Mouse (Mus musculus) cortical plate, adult 2 months (tissue): ENCODE results near the gene Tbc1d25. TPM values are rescaled to one million over a fixed set of nuclear protein-coding genes. Genes with fewer than 3 reads are reported as not detected.

Experiments used
- H3K27ac ChIP-seq: fragments of 200-500 bp; 2 replicates; pipeline ENCODE4 v1.5.1; 2012; ENCODE audit warnings: low read length, control low read depth, inconsistent platforms; ENCODE audit not compliant: insufficient read depth
- H3K4me1 ChIP-seq: fragments of 200-500 bp; 2 replicates; pipeline ENCODE4 v1.6.1; 2011; ENCODE audit warnings: low read length; ENCODE audit not compliant: control insufficient read depth, insufficient read depth
- H3K4me3 ChIP-seq: fragments of 200-500 bp; 2 replicates; pipeline ENCODE4 v1.5.1; 2011; ENCODE audit warnings: mild to moderate bottlenecking, low read length, control low read depth; ENCODE audit not compliant: insufficient read depth
- CTCF ChIP-seq: fragments of 200-500 bp; IDR thresholded peaks from 2 replicates; pipeline ENCODE4 v1.5.1; 2011; ENCODE audit warnings: mild to moderate bottlenecking, control low read depth, low read length; ENCODE audit not compliant: insufficient read depth; ENCODE audit errors: extremely low read depth
- POLR2A ChIP-seq: fragments of 200-500 bp; IDR thresholded peaks from 2 replicates; pipeline ENCODE4 v1.6.1; 2011; ENCODE audit warnings: mild to moderate bottlenecking, low read length, control low read depth; ENCODE audit not compliant: insufficient read depth; ENCODE audit errors: extremely low read depth
- polyA plus RNA-seq: library from polyadenylated mRNA; depleted of rRNA; stranded (reverse); fragments of >200 nt; gene quantifications from 2 replicates; pipeline ENCODE4 v1.2.3, GENCODE M21; 2012

Tbc1d25 gene
- polyA plus RNA-seq, 1 experiment = 19.8 TPM

DNA sequence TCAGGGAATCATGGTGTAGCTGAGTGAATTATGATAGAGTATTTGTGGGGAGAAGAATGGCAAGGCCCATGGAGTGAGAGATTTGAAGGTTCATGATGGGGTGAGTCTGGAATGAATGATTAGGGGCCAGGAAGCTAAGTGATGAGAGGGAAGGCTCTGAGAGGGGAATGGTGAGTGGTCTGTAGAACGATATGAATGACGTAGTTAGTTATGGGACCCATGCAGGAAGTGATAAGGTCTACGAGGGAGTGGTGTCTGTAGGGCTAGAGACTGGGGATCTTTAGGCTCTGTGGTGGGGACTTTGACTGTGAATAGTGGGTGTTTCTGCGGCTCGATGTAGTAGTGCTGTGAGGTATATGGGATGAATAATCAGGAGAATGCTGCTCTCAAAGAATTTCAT, 3.7 kb upstream of the Tbc1d25 start:
- H3K4me3 ChIP-seq = no peak overlapping the region
- TF ChIP-seq CTCF (no peak), POLR2A (no peak)
- H3K27ac ChIP-seq = no peak overlapping the region
- H3K4me1 ChIP-seq = no peaks in the 10 kb centered on the region

GRCm38 (mm10) chrX:8178871-8179270, 2.9 kb upstream of the Tbc1d25 start:
- TF ChIP-seq CTCF (no peak), POLR2A (no peak)
- no peak overlapping the region for H3K27ac ChIP-seq
- H3K4me3 ChIP-seq = no peak overlapping the region
- H3K4me1 ChIP-seq = no peaks in the 10 kb centered on the region

- H3K4me3 ChIP-seq = peak overlapping the region; percentile 80
- no peak for TF ChIP-seq POLR2A
- TF ChIP-seq CTCF = no peak
Observed at GRCm38 (mm10) chrX:8175169-8175503, 845 bp downstream of the Tbc1d25 start.

GRCm38 (mm10) chrX:8167716-8168647, 8.0 kb downstream of the Tbc1d25 start:
- no peaks in the 10 kb centered on the region for H3K4me1 ChIP-seq
- no peak overlapping the region for H3K27ac ChIP-seq
- H3K4me3 ChIP-seq = no peak overlapping the region
- TF ChIP-seq POLR2A = no peak
- TF ChIP-seq CTCF = no peak

More at GRCm38 (mm10) chrX:8175169-8175503, 845 bp downstream of the Tbc1d25 start:
- Histone ChIP-seq H3K4me1 (no peaks in the 10 kb centered on the region), H3K27ac (no peak overlapping the region)

DNA sequence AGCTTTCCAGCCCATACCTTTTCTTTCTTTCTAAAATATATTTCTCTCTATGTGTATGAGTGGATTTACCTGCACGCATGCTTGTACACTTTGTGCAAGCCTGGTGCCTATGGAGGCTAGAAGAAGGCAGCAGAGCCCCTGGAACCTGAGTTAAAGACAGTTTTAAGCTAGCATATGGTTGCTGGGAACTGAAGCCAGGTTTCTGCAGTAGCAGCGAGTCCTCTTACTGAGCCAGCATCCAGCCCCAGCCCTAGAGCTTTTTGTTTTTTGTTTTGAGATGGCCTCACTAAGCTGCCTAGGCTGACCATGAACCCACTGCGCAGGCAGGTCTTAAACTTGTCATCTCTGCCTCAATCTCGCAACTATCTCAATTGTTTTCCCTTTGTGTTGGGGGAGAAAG, 11.5 kb downstream of the Tbc1d25 start:
- TF ChIP-seq CTCF (no peak), POLR2A (no peak)
- Histone ChIP-seq H3K27ac (no peak overlapping the region), H3K4me3 (no peak overlapping the region), H3K4me1 (no peaks in the 10 kb centered on the region)

DNA sequence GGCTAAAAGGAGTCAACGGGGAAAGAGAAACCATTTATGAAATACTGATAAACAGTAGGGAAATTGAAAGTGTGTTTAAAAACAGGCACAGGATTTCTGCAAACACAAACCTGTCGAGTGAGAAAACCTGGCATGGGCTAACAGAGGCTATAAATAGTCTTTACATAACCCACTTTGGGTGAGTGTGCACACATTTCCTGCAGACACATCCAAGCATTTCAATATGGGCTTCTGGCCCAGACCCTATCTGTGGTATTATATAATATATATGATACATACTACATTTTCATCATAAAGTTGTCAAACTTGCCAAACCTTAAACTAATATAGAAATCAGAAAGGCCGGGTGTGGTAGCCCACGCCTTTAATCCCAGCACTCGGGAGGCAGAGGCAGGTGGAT, 12.9 kb downstream of the Tbc1d25 start:
- Histone ChIP-seq H3K27ac (no peak overlapping the region), H3K4me1 (no peaks in the 10 kb centered on the region), H3K4me3 (no peak overlapping the region)
- no peak for TF ChIP-seq CTCF
- no peak for TF ChIP-seq POLR2A

- peak within 1 kb of the TSS; percentile 92 for H3K27ac ChIP-seq
Observed at GRCm38 (mm10) chrX:8145153-8145991, 30.6 kb downstream of the Tbc1d25 start, which contains the start of gene Rbm3. Gene Rbm3, minus strand, starts transcription at chrX:8145880.

DNA sequence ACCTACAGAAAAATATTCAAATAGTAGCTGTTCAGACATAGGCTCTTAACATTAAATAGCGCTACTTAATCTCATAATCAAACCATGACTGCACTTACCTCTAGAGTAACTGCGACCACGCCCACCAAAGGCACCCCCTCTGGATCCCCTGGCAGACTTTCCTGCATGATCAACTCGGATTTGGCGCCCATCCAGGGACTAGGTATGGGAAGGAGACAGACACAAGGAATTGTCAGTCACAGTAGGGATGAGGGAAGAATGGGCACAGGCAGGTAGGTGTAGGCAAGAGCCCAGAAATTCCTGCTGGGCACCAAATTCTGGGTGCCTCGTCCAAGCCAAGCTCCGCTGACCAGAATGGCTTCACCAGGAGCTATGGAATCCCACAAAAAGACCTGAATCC, 32.2 kb downstream of the Tbc1d25 start:
- H3K27ac ChIP-seq = no peak overlapping the region
- TF ChIP-seq CTCF = no peak
- TF ChIP-seq POLR2A = no peak
- no peak overlapping the region for H3K4me3 ChIP-seq
- no peaks in the 10 kb centered on the region; the same call in 1 of the 2 replicates for H3K4me1 ChIP-seq

More at GRCm38 (mm10) chrX:8145153-8145991, 30.6 kb downstream of the Tbc1d25 start, which contains the start of gene Rbm3:
- peak within 1 kb of the TSS; percentile 85 for H3K4me3 ChIP-seq
- H3K4me1 ChIP-seq = no peaks in the 10 kb centered on the region; the same call in 1 of the 2 replicates
- TF ChIP-seq CTCF (no peak), POLR2A (peak; percentile 86)

GRCm38 (mm10) chrX:8142948-8143347, 33.0 kb downstream of the Tbc1d25 start:
- no peaks in the 10 kb centered on the region; the same call in 1 of the 2 replicates for H3K4me1 ChIP-seq
- no peak for TF ChIP-seq POLR2A
- no peak for TF ChIP-seq CTCF
- no peak overlapping the region for H3K4me3 ChIP-seq
- no peak overlapping the region for H3K27ac ChIP-seq
